Mouse (Mus musculus) olfactory bulb, adult 2 months (tissue): Measurements from ENCODE around the gene Slc9a5. TPM values are rescaled to one million over a fixed set of nuclear protein-coding genes. Genes with fewer than 3 reads are reported as not detected.

Source experiments
- H3K27ac ChIP-seq: fragments of 200-500 bp; 2 replicates; pipeline ENCODE4 v1.5.1; 2012; ENCODE audit warnings: low read depth, low read length; ENCODE audit not compliant: insufficient read depth
- H3K4me1 ChIP-seq: fragments of 200-500 bp; 2 replicates; pipeline ENCODE4 v1.6.1; 2012; ENCODE audit warnings: low read length; ENCODE audit not compliant: control insufficient read depth, insufficient read depth
- H3K4me3 ChIP-seq: fragments of 200-500 bp; 2 replicates; pipeline ENCODE4 v1.5.1; 2012; ENCODE audit warnings: mild to moderate bottlenecking, low read depth, low read length, moderate library complexity; ENCODE audit not compliant: insufficient read depth
- CTCF ChIP-seq: fragments of 200-500 bp; IDR thresholded peaks from 2 replicates; pipeline ENCODE4 v1.5.1; 2012; ENCODE audit warnings: low read depth, mild to moderate bottlenecking, low read length, moderate library complexity; ENCODE audit not compliant: insufficient read depth
- POLR2A ChIP-seq: fragments of 200-500 bp; IDR thresholded peaks from 2 replicates; pipeline ENCODE4 v1.6.1; 2012; ENCODE audit warnings: mild to moderate bottlenecking, low read depth, low read length, moderate library complexity; ENCODE audit not compliant: insufficient read depth
- WGBS: fragments of 180-500 bp; shearing (Covaris S2); methylation state at CpG from one replicate; pipeline ENCODE4 v1.1.7; 2018; 5-methylcytosine and 5-hydroxymethylcytosine counted together
- polyA plus RNA-seq: library from polyadenylated mRNA; stranded (reverse); fragments of >200 nt; gene quantifications from 2 replicates; pipeline ENCODE4 v1.2.4, GENCODE M21; 2012; ENCODE audit warnings: low replicate concordance; ENCODE audit not compliant: missing spikeins, insufficient read depth, insufficient read length

Gene Slc9a5
- polyA plus RNA-seq = not detected in 2 replicates

DNA sequence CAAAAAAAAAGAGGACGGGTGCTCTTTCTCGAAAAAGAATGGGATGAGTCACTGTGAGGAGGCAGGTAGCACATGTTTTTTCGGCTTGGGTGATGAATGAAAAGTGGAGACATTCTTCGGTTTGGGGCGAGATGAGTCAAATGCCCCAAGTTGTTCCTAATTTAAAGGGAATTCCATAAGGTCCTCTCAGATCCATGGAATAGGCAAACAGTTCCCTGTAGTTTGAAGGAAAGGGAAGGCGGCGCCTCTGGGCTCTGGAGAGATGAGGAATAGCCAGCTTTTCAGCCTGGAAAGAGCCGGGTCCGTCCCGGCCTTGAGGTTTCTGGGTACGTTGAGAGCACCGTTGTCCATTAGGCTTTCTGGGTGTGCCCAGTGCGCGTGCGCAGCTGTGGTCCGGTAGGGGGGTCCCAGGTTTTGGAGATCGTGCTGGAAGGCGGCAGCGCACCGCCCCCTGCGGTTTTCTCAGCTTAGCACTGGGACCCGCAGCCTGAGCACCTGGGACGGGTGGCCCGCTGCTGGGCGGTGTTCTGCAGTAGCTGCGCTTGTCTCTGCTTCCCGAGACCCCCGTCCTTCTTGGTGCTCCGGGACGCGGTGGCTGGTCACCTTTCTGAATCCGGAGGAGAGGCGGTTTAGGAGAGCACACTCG, at the start of gene Slc9a5:
TSS of gene Slc9a5 (plus strand) at position 394 of the 646 bp plus-strand sequence.
- H3K4me3 ChIP-seq = peak within 1 kb of the TSS; percentile 81

GRCm38 (mm10) chr8:105299962-105300361, 48.7 kb upstream of the Slc9a5 start:
- WGBS = 94% methylated on average over 8 of the region's 8 CpGs
- H3K4me1 ChIP-seq = peaks cover 21% of the 10 kb centered on the region
- no peak overlapping the region for H3K27ac ChIP-seq
- no peak overlapping the region for H3K4me3 ChIP-seq
- TF ChIP-seq POLR2A = no peak
- no peak for TF ChIP-seq CTCF

More for the DNA sequence above, at the start of gene Slc9a5:
- Histone ChIP-seq H3K4me1 (peaks cover 39% of the 10 kb centered on the region), H3K27ac (no peak within 1 kb of the TSS)
- WGBS = under 1% methylated on average over 34 of the region's 34 CpGs
- no peak for TF ChIP-seq CTCF
- no peak for TF ChIP-seq POLR2A

GRCm38 (mm10) chr8:105303396-105303795, 45.2 kb upstream of the Slc9a5 start:
- Histone ChIP-seq H3K4me3 (no peak overlapping the region), H3K4me1 (peaks cover 32% of the 10 kb centered on the region), H3K27ac (no peak overlapping the region)
- whole genome bisulfite sequencing = 63% methylated on average over 8 of the region's 8 CpGs
- no peak for TF ChIP-seq CTCF
- no peak for TF ChIP-seq POLR2A

DNA sequence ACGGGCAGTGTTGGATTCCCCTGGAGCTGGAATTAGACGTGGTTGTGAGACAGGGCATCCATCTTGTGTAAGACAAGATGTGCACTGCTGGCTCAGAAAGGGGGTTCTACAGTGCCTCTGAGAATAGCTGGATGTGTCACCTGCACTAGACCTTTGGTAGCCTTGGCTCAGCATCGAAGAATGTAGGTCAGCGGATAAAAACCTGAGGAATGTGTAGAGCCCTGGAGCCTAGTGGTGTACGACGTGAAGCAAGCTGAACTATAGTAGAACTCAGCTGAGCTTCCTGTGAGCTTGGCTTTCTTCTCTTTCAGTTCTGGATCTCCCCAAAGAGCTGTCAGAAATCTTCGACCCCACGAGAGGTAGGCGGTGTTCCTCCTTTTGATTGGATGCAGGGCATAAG, 44.8 kb upstream of the Slc9a5 start:
- 71% methylated on average over 9 of the region's 9 CpGs for WGBS
- no peak for TF ChIP-seq POLR2A
- no peak for TF ChIP-seq CTCF
- no peak overlapping the region for H3K27ac ChIP-seq
- peaks cover 28% of the 10 kb centered on the region for H3K4me1 ChIP-seq
- no peak overlapping the region for H3K4me3 ChIP-seq

DNA sequence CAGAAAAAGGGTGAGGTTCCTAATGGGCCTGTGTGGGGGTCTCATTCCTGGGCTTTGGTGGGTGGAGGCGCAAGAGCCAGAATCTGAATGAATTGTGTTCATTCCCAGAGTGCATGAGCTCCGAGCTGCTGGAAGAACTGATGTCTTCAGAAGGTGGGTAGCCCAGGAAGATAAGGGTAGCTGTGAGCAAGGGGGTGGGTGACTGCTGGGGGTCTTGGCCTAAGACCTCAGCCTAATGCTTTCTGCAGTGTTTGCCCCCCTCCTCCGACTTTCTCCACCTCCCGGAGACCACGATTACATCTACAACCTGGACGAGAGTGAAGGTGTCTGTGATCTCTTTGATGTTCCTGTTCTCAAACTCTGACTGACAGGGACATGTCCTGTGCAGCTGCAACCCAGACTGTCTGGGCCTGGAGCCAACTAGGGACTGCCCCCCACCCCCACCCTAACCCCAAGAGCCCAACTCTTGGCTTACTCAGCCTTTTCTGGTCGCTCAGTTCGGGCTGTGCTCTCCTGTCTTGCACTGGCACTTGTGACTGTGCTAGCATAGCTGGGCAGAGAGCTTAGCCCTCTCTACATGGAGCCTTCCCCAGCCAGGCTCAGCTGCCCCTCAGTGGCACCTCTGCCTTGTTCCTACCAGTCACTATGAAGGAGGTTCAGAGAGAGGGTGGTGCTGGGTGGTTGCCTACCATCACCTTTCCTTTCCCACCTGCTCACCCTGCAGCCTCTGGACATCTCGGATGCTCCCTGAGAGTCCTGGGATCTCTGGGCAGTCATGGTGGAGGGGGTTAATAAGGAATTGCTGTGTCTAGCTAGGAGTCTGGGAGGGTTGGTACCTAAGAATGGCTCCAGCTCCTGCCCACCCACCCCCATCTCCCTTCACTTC, 44.1 kb upstream of the Slc9a5 start:
- Histone ChIP-seq H3K27ac (no peak overlapping the region; the same call in 1 of the 2 replicates), H3K4me3 (no peak overlapping the region), H3K4me1 (peaks cover 27% of the 10 kb centered on the region)
- TF ChIP-seq POLR2A (no peak), CTCF (no peak)
- 47% methylated on average over 9 of the region's 9 CpGs for WGBS

GRCm38 (mm10) chr8:105305211-105306145, 43.2 kb upstream of the Slc9a5 start, which contains the start of gene Elmo3:
Gene Elmo3, plus strand, starts transcription at chr8:105305601.
- peak within 1 kb of the TSS; percentile 31 for H3K4me3 ChIP-seq
- 4% methylated on average over 30 of the region's 30 CpGs for WGBS
- TF ChIP-seq POLR2A (no peak), CTCF (no peak)
- no peak within 1 kb of the TSS; the same call in 1 of the 2 replicates for H3K27ac ChIP-seq
- H3K4me1 ChIP-seq = peaks cover 27% of the 10 kb centered on the region

DNA sequence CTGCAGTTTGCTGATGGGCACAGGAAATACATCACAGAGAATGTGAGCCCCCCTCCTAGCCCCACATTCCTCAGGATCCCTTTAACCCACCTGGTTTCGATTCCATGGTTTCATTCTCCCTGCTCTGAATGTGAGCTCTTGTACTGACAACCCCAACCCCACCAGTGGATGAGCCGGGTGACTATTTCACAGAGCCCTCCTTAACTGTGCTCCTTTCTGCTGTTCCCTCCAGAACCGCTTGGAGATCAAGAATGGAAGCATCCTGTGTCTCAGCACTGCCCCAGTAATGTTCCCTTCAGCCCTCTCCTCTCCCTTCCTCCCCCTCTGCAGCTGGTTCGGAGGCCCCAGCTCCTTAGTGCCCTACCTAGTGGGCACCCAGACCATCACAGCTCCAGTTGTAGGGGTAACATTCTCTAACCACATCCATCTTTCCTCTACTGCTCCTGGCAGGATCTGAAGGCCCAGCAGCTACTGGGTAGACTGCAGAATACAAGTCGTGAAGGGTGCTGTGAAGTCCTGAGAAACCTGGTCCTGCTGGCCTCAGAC, 42.4 kb upstream of the Slc9a5 start:
- 43% methylated on average over 5 of the region's 5 CpGs for WGBS
- Histone ChIP-seq H3K4me1 (peaks cover 27% of the 10 kb centered on the region), H3K27ac (no peak overlapping the region), H3K4me3 (no peak overlapping the region)
- TF ChIP-seq POLR2A (no peak; the same call in 1 of the 2 replicates), CTCF (no peak)

DNA sequence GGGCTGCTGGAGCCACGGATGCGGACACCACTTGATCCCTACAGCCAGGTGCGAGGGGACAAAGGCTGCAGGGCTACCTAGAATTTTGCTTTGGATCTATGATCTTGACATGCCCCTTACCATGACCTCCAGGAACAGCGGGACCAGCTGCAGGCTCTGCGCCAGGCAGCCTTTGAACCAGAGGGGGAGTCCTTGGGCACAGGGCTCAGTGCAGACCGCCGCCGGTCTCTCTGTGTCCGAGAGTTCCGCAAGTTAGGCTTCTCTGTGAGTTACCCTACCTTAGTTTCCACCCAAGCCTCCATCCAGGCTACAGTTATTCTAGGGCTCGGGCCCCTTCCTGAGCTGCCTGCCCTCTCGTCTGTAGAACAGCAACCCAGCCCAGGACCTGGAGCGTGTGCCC, 41.0 kb upstream of the Slc9a5 start:
- TF ChIP-seq POLR2A (no peak), CTCF (no peak)
- H3K4me1 ChIP-seq = peaks cover 27% of the 10 kb centered on the region
- H3K27ac ChIP-seq = no peak overlapping the region
- 95% methylated on average over 13 of the region's 13 CpGs for WGBS
- no peak overlapping the region for H3K4me3 ChIP-seq

- H3K27ac ChIP-seq = no peak overlapping the region
- WGBS = 94% methylated on average over 10 of the region's 10 CpGs
- H3K4me3 ChIP-seq = no peak overlapping the region
- peaks cover 26% of the 10 kb centered on the region for H3K4me1 ChIP-seq
- TF ChIP-seq POLR2A (no peak), CTCF (no peak)
Observed at GRCm38 (mm10) chr8:105308428-105308827, 40.2 kb upstream of the Slc9a5 start.
